Mouse (Mus musculus) frontal cortex, postnatal 25 days (tissue): ENCODE data around the gene Ckb.
A peak's percentile ranks its signal among the peaks of the same experiment; 100 is the strongest.
"Not testable (repeated sequence)": the region's sequence is repeated elsewhere in the genome, so short reads cannot be mapped to it uniquely, and the experiment has no call there.

ENCODE experiments used
- DNase-seq, 2 experiments: peaks; one replicate each; pipeline ENCODE4 v3.0.0; 2022; ENCODE audit warnings: low spot score in 2 of 2

The Ckb gene

GRCm38 (mm10) chr12:111669000-111669788 is 2.9 kb downstream of the Ckb start:
- no peak for DNase-seq

GRCm38 (mm10) chr12:111668457-111668912 is 3.7 kb downstream of the Ckb start:
- peak; percentile 96 for DNase-seq

- DNase-seq = no peak
These were observed 4.7 kb downstream of the Ckb start for GRCm38 (mm10) chr12:111667421-111667820.

GRCm38 (mm10) chr12:111666380-111666779 is 5.8 kb downstream of the Ckb start:
- DNase-seq = peak in 1 of 2 experiments; percentile 58

GRCm38 (mm10) chr12:111665041-111665880 is 6.9 kb downstream of the Ckb start:
- DNase-seq = no peak

- no peak for DNase-seq
These were observed 7.9 kb downstream of the Ckb start for GRCm38 (mm10) chr12:111664144-111664634.

- DNase-seq = no peak
These were observed 8.7 kb downstream of the Ckb start for GRCm38 (mm10) chr12:111663228-111664143.

- not testable (repeated sequence) for DNase-seq
These were observed 10.6 kb downstream of the Ckb start for GRCm38 (mm10) chr12:111661554-111661953.

- DNase-seq = no peak
These were observed 11.5 kb downstream of the Ckb start for GRCm38 (mm10) chr12:111660628-111661027.

- no peak for DNase-seq
These were observed 12.8 kb downstream of the Ckb start for GRCm38 (mm10) chr12:111659331-111659730.

GRCm38 (mm10) chr12:111655695-111656094 is 16.4 kb downstream of the Ckb start:
- DNase-seq = no peak

GRCm38 (mm10) chr12:111653434-111653833 is 18.7 kb downstream of the Ckb start:
- DNase-seq = peak; percentile 64 to 67

- no peak for DNase-seq
These were observed 19.2 kb downstream of the Ckb start for GRCm38 (mm10) chr12:111652953-111653352.

GRCm38 (mm10) chr12:111648061-111648645 is 24.0 kb downstream of the Ckb start:
- DNase-seq = peak; percentile 64 to 66
